Mouse (Mus musculus) macrophage (primary cell): Measurements from ENCODE around the gene Abhd13. TPM values are rescaled to one million over a fixed set of nuclear protein-coding genes. Genes with fewer than 3 reads are reported as not detected.

Experiments
- H3K27ac ChIP-seq: fragments of 350-480 bp; formaldehyde crosslinking; 2 replicates; pipeline ENCODE4 v1.9.0; 2021
- H3K36me3 ChIP-seq: fragments of 350-480 bp; formaldehyde crosslinking; 2 replicates; pipeline ENCODE4 v1.9.0; 2021; ENCODE audit errors: inconsistent target
- H3K4me3 ChIP-seq: fragments of 350-480 bp; formaldehyde crosslinking; 2 replicates; pipeline ENCODE4 v1.9.0; 2021; ENCODE audit errors: inconsistent target
- H3K79me2 ChIP-seq: fragments of 350-480 bp; formaldehyde crosslinking; 2 replicates; pipeline ENCODE4 v1.9.0; 2021; ENCODE audit errors: inconsistent target
- WGBS: methylation state at CpG from one replicate; pipeline ENCODE4 v1.1.7; 2026; ENCODE audit warnings: inconsistent platforms; ENCODE audit not compliant: missing documents; 5-methylcytosine and 5-hydroxymethylcytosine counted together
- polyA plus RNA-seq: library from polyadenylated mRNA; stranded (reverse); fragments of 250-400 nt; gene quantifications from 3 replicates; pipeline ENCODE4 v1.2.4, GENCODE M21; 2018; ENCODE audit warnings: inconsistent platforms

The Abhd13 gene
- polyA plus RNA-seq, 1 experiment from 2014 or later: 10.5 TPM

GRCm38 (mm10) chr8:9979746-9980145 lies 2.2 kb downstream of the Abhd13 start:
- 100% methylated on average over 1 of the region's 1 CpGs for WGBS
- H3K4me3 ChIP-seq: no peak overlapping the region

GRCm38 (mm10) chr8:9980188-9980587 lies 2.7 kb downstream of the Abhd13 start:
- Histone ChIP-seq H3K4me3 (no peak overlapping the region), H3K36me3 (0 out of 2 replicates have a peak, but pooled peaks cover 7% of the 10 kb centered on the region), H3K27ac (no peak overlapping the region), H3K79me2 (peaks cover 74% of the 10 kb centered on the region)

More at GRCm38 (mm10) chr8:9979746-9980145, 2.2 kb downstream of the Abhd13 start:
- no peak overlapping the region for H3K27ac ChIP-seq
- 0 out of 2 replicates have a peak, but pooled peaks cover 7% of the 10 kb centered on the region for H3K36me3 ChIP-seq
- H3K79me2 ChIP-seq: peaks cover 69% of the 10 kb centered on the region

GRCm38 (mm10) chr8:10004115-10004514 lies 26.6 kb downstream of the Abhd13 start:
- Histone ChIP-seq H3K79me2 (no peaks in the 10 kb centered on the region), H3K27ac (no peak overlapping the region), H3K4me3 (no peak overlapping the region), H3K36me3 (no peaks in the 10 kb centered on the region)
- 83% methylated on average over 7 of the region's 7 CpGs for WGBS

GRCm38 (mm10) chr8:10006156-10006985 lies 28.9 kb downstream of the Abhd13 start, which contains the start of gene Tnfsf13b:
Gene Tnfsf13b (plus strand): TSS chr8:10006467.
- WGBS: 38% methylated on average over 16 of the region's 16 CpGs
- no peak within 1 kb of the TSS for H3K27ac ChIP-seq
- no peaks in the 10 kb centered on the region for H3K36me3 ChIP-seq
- H3K4me3 ChIP-seq: peak within 1 kb of the TSS; percentile 10; the same call in 1 of the 2 replicates
- H3K79me2 ChIP-seq: no peaks in the 10 kb centered on the region

GRCm38 (mm10) chr8:10006986-10007659 lies 29.6 kb downstream of the Abhd13 start:
- H3K27ac ChIP-seq: no peak overlapping the region
- 7% methylated on average over 29 of the region's 29 CpGs for WGBS

GRCm38 (mm10) chr8:10007660-10008028 lies 30.1 kb downstream of the Abhd13 start:
- Histone ChIP-seq H3K36me3 (no peaks in the 10 kb centered on the region), H3K27ac (no peak overlapping the region), H3K4me3 (no peak overlapping the region), H3K79me2 (no peaks in the 10 kb centered on the region)
- WGBS: 44% methylated on average over 6 of the region's 6 CpGs

More at GRCm38 (mm10) chr8:10006986-10007659, 29.6 kb downstream of the Abhd13 start:
- Histone ChIP-seq H3K79me2 (no peaks in the 10 kb centered on the region), H3K36me3 (no peaks in the 10 kb centered on the region), H3K4me3 (peak overlapping the region; percentile 10; the same call in 1 of the 2 replicates)

GRCm38 (mm10) chr8:10016252-10016651 lies 38.7 kb downstream of the Abhd13 start:
- H3K4me3 ChIP-seq: no peak overlapping the region
- H3K79me2 ChIP-seq: no peaks in the 10 kb centered on the region
- no peak overlapping the region for H3K27ac ChIP-seq
- 100% methylated on average over 1 of the region's 1 CpGs for WGBS
- H3K36me3 ChIP-seq: no peaks in the 10 kb centered on the region

- H3K79me2 ChIP-seq: no peaks in the 10 kb centered on the region
- 85% methylated on average over 3 of the region's 3 CpGs for WGBS
- H3K27ac ChIP-seq: no peak overlapping the region
- no peaks in the 10 kb centered on the region for H3K36me3 ChIP-seq
- no peak overlapping the region for H3K4me3 ChIP-seq
These were observed 39.7 kb downstream of the Abhd13 start for GRCm38 (mm10) chr8:10017231-10017630.

- Histone ChIP-seq H3K36me3 (no peaks in the 10 kb centered on the region), H3K27ac (no peak overlapping the region), H3K79me2 (no peaks in the 10 kb centered on the region), H3K4me3 (no peak overlapping the region)
- WGBS: 40% methylated on average over 8 of the region's 8 CpGs
These were observed 53.0 kb downstream of the Abhd13 start for GRCm38 (mm10) chr8:10030320-10031060.

GRCm38 (mm10) chr8:10031177-10031576 lies 53.7 kb downstream of the Abhd13 start:
- 55% methylated on average over 9 of the region's 9 CpGs for WGBS
- Histone ChIP-seq H3K4me3 (no peak overlapping the region), H3K27ac (no peak overlapping the region), H3K36me3 (no peaks in the 10 kb centered on the region), H3K79me2 (no peaks in the 10 kb centered on the region)

GRCm38 (mm10) chr8:10040866-10041265 lies 63.4 kb downstream of the Abhd13 start:
- H3K36me3 ChIP-seq: no peaks in the 10 kb centered on the region
- no peak overlapping the region for H3K4me3 ChIP-seq
- no peaks in the 10 kb centered on the region for H3K79me2 ChIP-seq
- H3K27ac ChIP-seq: no peak overlapping the region
- 81% methylated on average over 3 of the region's 3 CpGs for WGBS

Other genes starting within 250 kb of the Abhd13 start
- not detected in 3 replicates for gene Fam155a, start 206.5 kb upstream of the Abhd13 start, polyA plus RNA-seq
- gene Gm10217, start 113.5 kb upstream of the Abhd13 start, polyA plus RNA-seq: not detected in 3 replicates
- 2.8 to 4.0 TPM (median 3.8 TPM) in 3 replicates for gene Lig4, start within 50 bp of the Abhd13 start, polyA plus RNA-seq
- 0.35 to 0.56 TPM (median 0.37 TPM) in 3 replicates for gene Tnfsf13b, start 28.8 kb downstream of the Abhd13 start, polyA plus RNA-seq
- gene Myo16, start 176.2 kb downstream of the Abhd13 start, polyA plus RNA-seq: not detected in 3 replicates